Mouse (Mus musculus): Measurements from ENCODE around the gene Gm20388.

GRCm38 (mm10) chr8:121497621-121498020, 1587.0 kb downstream of the Gm20388 start:
- TF ChIP-seq CTCF (IDR thresholded peaks at IDR 0.05; ENCODE audit: control insufficient read depth, insufficient read depth, low read length) (no peak), POLR2A (IDR thresholded peaks at IDR 0.05; ENCODE audit: borderline replicate concordance, control insufficient read depth, low read depth, low read length) (no peak)

Data from bone marrow, adult 2 months (tissue).